Mouse (Mus musculus): ENCODE results near the gene Adamtsl1. TPM values are rescaled to one million over a fixed set of nuclear protein-coding genes. Genes with fewer than 3 reads are reported as not detected.

The Adamtsl1 gene
- total RNA-seq, 1 experiment = 6.3 TPM

DNA sequence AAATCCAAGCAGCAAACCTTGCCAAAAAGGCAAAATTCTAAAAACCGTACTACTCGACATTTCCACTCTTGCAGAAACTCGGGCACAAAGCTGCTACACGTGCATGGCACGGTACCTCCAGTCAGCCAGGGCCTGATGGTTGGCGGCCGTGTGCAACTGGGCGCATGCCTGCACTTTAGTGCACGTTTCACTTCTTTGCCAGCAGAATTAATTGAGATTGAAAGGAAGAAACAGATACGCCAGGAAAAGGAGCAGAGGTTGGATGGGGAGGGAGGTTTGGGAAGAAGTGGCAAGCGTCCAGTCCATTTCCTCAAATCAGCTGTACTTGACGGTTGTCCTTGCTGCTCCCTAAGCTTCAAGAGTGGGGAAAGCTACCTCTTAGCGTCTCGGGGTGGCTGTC, 664.1 kb downstream of the Adamtsl1 start:
- Histone ChIP-seq H3K4me3 (ENCODE audit: insufficient read depth in 1 of 2, low read depth in 1 of 2, low read length in 2 of 2, poor library complexity in 1 of 2, severe bottlenecking in 1 of 2) (no peak overlapping the region), H3K9ac (ENCODE audit: insufficient read depth, low read depth, low read length, poor library complexity, severe bottlenecking) (no peak overlapping the region), H3K27ac (ENCODE audit: insufficient read depth, low read depth, low read length, poor library complexity, severe bottlenecking) (no peak overlapping the region), H3K4me1 (ENCODE audit: control insufficient read depth in 2 of 2, insufficient read depth in 2 of 2, low read length in 2 of 2, poor library complexity in 1 of 2) (peaks cover 2% of the 10 kb centered on the region in 2 experiments; a peak in 1 of 4 replicates), H3K36me3 (ENCODE audit: control insufficient read depth, insufficient read depth, low read length, poor library complexity, severe bottlenecking) (no peaks in the 10 kb centered on the region), H3K9me3 (ENCODE audit: control insufficient read depth, insufficient read depth, low read depth, low read length) (no peaks in the 10 kb centered on the region)
- in situ Hi-C loops (cut with MboI; ENCODE audit: low sequenced_read_pairs in 2 of 2, unreplicated experiment in 2 of 2) = no loop called here
- no peak for TF ChIP-seq ZC3H11A (IDR thresholded peaks at IDR 0.05; ENCODE audit: borderline replicate concordance, low read depth, low read length)
- no peak for TF ChIP-seq HCFC1 (IDR thresholded peaks at IDR 0.05; ENCODE audit: borderline replicate concordance, insufficient read depth, low read length)
- DNase-seq (ENCODE audit: low read depth, low spot score) = no peak

DNA sequence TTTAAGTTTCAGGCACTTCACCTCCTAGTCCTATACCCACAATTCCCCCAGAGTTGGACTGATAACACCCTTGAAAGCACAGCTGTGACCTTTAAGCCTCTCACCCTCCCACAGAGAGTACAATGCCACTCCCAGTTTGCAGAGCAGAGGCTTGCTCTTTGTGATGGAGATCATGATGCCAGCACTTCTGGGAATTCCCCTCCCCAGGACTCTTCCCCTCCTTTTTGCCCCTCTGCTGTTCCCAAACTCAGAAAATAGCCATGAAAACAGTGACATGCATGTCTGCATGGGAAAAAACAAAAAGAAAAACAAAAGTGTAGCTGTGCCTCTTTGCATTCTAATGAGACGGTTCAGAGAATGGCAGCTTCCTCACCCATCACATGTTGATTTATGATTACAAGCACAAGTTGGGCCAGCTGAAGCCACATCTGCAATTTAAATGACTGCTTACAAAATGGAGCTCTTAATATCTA, 669.8 kb downstream of the Adamtsl1 start:
- no peak overlapping the region for H3K4me3 ChIP-seq (ENCODE audit: insufficient read depth in 1 of 2, low read depth in 1 of 2, low read length in 2 of 2, poor library complexity in 1 of 2, severe bottlenecking in 1 of 2)
- DNase-seq (ENCODE audit: low read depth, low spot score) = peak; percentile 81
- TF ChIP-seq MAFK (IDR thresholded peaks at IDR 0.05; ENCODE audit: insufficient read depth, low read depth, low read length) (no peak), CHD2 (IDR thresholded peaks at IDR 0.05; ENCODE audit: low read depth, low read length) (peak; percentile 47)
- H3K36me3 ChIP-seq (ENCODE audit: control insufficient read depth, insufficient read depth, low read length, poor library complexity, severe bottlenecking) = no peaks in the 10 kb centered on the region
- no peak overlapping the region for H3K9ac ChIP-seq (ENCODE audit: insufficient read depth, low read depth, low read length, poor library complexity, severe bottlenecking)
- H3K9me3 ChIP-seq (ENCODE audit: control insufficient read depth, insufficient read depth, low read depth, low read length) = no peaks in the 10 kb centered on the region
- in situ Hi-C loops (cut with MboI; ENCODE audit: low sequenced_read_pairs in 2 of 2, unreplicated experiment in 2 of 2) = no loop called here
- H3K27ac ChIP-seq (ENCODE audit: insufficient read depth, low read depth, low read length, poor library complexity, severe bottlenecking) = peak overlapping the region; percentile 61; the same call in 1 of the 2 replicates
- H3K4me1 ChIP-seq (ENCODE audit: control insufficient read depth in 2 of 2, insufficient read depth in 2 of 2, low read length in 2 of 2, poor library complexity in 1 of 2) = peaks cover 2 to 8% of the 10 kb centered on the region in 2 experiments; a peak in 1 of 4 replicates

DNA sequence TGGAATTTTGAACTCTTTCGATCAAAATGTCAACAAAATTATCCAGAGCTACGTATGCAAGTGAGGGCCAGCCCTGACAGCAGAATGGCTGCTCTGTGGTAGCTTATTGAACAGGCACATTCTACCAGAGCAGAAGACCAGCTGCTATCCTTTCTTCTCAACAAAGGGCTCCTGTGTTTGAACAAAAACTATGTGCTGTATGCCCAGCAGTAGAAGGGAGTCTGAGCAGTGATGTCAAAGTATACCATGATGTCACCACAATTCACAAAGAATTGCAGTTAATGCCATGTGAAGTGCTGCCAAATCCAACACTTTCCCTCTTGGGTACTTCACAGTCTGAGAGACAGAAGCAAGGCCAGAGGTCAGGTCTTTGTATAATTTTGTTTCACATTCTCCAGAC, 675.9 kb downstream of the Adamtsl1 start:
- Histone ChIP-seq H3K36me3 (ENCODE audit: control insufficient read depth, insufficient read depth, low read length, poor library complexity, severe bottlenecking) (no peaks in the 10 kb centered on the region), H3K27ac (ENCODE audit: insufficient read depth, low read depth, low read length, poor library complexity, severe bottlenecking) (no peak overlapping the region), H3K9me3 (ENCODE audit: control insufficient read depth, insufficient read depth, low read depth, low read length) (no peaks in the 10 kb centered on the region), H3K4me1 (ENCODE audit: control insufficient read depth in 2 of 2, insufficient read depth in 2 of 2, low read length in 2 of 2, poor library complexity in 1 of 2) (peaks cover under 1 to 5% of the 10 kb centered on the region in 2 experiments; a peak in 1 of 4 replicates), H3K9ac (ENCODE audit: insufficient read depth, low read depth, low read length, poor library complexity, severe bottlenecking) (no peak overlapping the region), H3K4me3 (ENCODE audit: insufficient read depth in 1 of 2, low read depth in 1 of 2, low read length in 2 of 2, poor library complexity in 1 of 2, severe bottlenecking in 1 of 2) (no peak overlapping the region)
- DNase-seq (ENCODE audit: low read depth, low spot score) = no peak
- in situ Hi-C loops (cut with MboI; ENCODE audit: low sequenced_read_pairs in 2 of 2, unreplicated experiment in 2 of 2) = no loop called here
- no peak for TF ChIP-seq ZC3H11A (IDR thresholded peaks at IDR 0.05; ENCODE audit: borderline replicate concordance, low read depth, low read length)

DNA sequence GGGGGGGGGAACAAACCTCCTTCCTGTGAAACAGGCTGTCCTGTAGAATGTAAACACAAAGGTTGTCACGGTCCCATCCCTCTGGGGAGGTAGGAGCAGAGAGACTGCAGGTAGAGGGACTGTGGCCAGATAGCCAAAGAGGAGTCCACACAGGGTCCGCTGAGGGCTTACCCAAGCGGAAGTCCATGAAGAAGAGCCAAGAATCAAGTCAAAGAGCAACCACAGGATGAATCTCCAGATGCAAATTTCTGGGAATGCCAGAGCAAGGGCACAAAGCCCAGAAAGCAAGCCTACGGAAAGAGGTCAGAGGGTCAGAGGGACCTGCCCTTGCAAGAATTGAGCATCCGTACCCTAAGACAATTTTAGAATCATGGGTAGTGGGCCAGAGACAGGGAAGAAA, 677.2 kb downstream of the Adamtsl1 start:
- Histone ChIP-seq H3K36me3 (ENCODE audit: control insufficient read depth, insufficient read depth, low read length, poor library complexity, severe bottlenecking) (no peaks in the 10 kb centered on the region), H3K9ac (ENCODE audit: insufficient read depth, low read depth, low read length, poor library complexity, severe bottlenecking) (no peak overlapping the region), H3K9me3 (ENCODE audit: control insufficient read depth, insufficient read depth, low read depth, low read length) (no peaks in the 10 kb centered on the region), H3K27ac (ENCODE audit: insufficient read depth, low read depth, low read length, poor library complexity, severe bottlenecking) (no peak overlapping the region), H3K4me1 (ENCODE audit: control insufficient read depth in 2 of 2, insufficient read depth in 2 of 2, low read length in 2 of 2, poor library complexity in 1 of 2) (peaks cover 0 to 5% of the 10 kb centered on the region in 2 experiments; a peak in 1 of 4 replicates), H3K4me3 (ENCODE audit: insufficient read depth in 1 of 2, low read depth in 1 of 2, low read length in 2 of 2, poor library complexity in 1 of 2, severe bottlenecking in 1 of 2) (no peak overlapping the region)
- in situ Hi-C loops (cut with MboI; ENCODE audit: low sequenced_read_pairs in 2 of 2, unreplicated experiment in 2 of 2) = no loop called here
- DNase-seq (ENCODE audit: low read depth, low spot score) = no peak
- TF ChIP-seq ZNF384 (IDR thresholded peaks at IDR 0.05; ENCODE audit: low read depth, low read length) = no peak
- TF ChIP-seq CHD2 (IDR thresholded peaks at IDR 0.05; ENCODE audit: low read depth, low read length) = no peak
- no peak for TF ChIP-seq ZC3H11A (IDR thresholded peaks at IDR 0.05; ENCODE audit: borderline replicate concordance, low read depth, low read length)
- no peak for TF ChIP-seq HCFC1 (IDR thresholded peaks at IDR 0.05; ENCODE audit: borderline replicate concordance, insufficient read depth, low read length)

DNA sequence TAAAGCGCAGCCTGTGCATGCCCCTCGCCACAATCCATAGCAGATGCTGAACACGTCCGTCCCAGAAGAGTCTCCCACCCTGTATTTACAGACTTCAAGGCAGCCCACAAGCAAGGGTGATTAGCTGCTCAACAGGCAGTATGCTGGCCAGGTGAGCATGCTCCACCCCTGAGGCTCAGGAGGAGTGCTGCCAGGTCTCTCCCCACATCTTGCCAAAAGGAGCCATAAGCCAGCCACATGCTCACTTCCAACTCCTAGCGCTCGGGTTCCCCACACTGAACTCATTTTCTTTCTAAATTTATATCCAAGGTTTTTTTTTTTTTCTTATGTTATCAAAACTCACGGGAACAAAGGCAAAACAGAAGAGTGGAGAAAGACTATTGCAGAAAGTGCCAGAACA, 687.8 kb downstream of the Adamtsl1 start:
- Histone ChIP-seq H3K4me3 (ENCODE audit: insufficient read depth in 1 of 2, low read depth in 1 of 2, low read length in 2 of 2, poor library complexity in 1 of 2, severe bottlenecking in 1 of 2) (no peak overlapping the region), H3K4me1 (ENCODE audit: control insufficient read depth in 2 of 2, insufficient read depth in 2 of 2, low read length in 2 of 2, poor library complexity in 1 of 2) (no peaks in the 10 kb centered on the region), H3K9me3 (ENCODE audit: control insufficient read depth, insufficient read depth, low read depth, low read length) (no peaks in the 10 kb centered on the region), H3K36me3 (ENCODE audit: control insufficient read depth, insufficient read depth, low read length, poor library complexity, severe bottlenecking) (no peaks in the 10 kb centered on the region), H3K27ac (ENCODE audit: insufficient read depth, low read depth, low read length, poor library complexity, severe bottlenecking) (no peak overlapping the region), H3K9ac (ENCODE audit: insufficient read depth, low read depth, low read length, poor library complexity, severe bottlenecking) (no peak overlapping the region)
- in situ Hi-C loops (cut with MboI; ENCODE audit: low sequenced_read_pairs in 2 of 2, unreplicated experiment in 2 of 2) = no loop called here
- TF ChIP-seq ZC3H11A (IDR thresholded peaks at IDR 0.05; ENCODE audit: borderline replicate concordance, low read depth, low read length) (no peak), ZNF384 (IDR thresholded peaks at IDR 0.05; ENCODE audit: low read depth, low read length) (no peak), HCFC1 (IDR thresholded peaks at IDR 0.05; ENCODE audit: borderline replicate concordance, insufficient read depth, low read length) (no peak), MAFK (IDR thresholded peaks at IDR 0.05; ENCODE audit: insufficient read depth, low read depth, low read length) (no peak), CHD2 (IDR thresholded peaks at IDR 0.05; ENCODE audit: low read depth, low read length) (no peak)
- DNase-seq (ENCODE audit: low read depth, low spot score) = no peak

Measured in ES-E14 (cell line).